Mouse (Mus musculus): ENCODE measurements around the gene Fgd5.
"Not testable (repeated sequence)": the region's sequence is repeated elsewhere in the genome, so short reads cannot be mapped to it uniquely, and the experiment has no call there.

The Fgd5 gene

DNA sequence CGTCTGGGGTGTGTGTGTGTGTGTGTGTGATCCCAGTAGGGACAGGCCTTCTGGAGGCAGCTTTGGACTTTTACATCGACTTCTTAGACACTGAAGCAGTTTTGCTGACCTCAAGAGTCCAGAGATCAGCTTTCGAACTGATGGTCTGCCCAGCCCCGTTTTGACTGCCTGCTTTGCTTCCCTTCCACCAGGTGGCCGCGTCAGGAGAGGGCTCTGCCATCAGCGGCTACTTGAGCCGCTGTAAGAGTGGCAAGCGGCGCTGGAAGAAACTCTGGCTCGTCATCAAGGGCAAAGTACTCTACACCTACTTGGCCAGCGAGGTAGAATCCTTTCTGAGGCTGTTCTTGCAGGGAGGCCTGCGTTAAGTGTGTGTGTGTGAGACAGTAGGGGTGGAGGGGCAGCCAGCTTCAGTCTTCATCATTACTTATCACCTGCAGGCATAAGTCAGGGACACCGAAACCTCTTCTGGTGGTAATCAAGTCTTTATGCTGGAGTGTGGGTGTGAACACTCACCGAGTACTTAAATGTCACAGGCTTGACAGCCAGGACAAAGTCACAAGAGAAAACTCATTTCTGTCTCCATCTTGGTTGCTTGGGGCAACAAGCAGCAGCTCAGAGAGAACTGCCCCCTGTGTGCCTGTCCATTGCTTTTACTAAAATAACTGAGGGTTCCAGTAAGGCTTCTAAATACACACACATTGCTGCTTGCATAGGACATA, 92.6 kb downstream of the Fgd5 start:
- DNase-seq, result no peak

DNA sequence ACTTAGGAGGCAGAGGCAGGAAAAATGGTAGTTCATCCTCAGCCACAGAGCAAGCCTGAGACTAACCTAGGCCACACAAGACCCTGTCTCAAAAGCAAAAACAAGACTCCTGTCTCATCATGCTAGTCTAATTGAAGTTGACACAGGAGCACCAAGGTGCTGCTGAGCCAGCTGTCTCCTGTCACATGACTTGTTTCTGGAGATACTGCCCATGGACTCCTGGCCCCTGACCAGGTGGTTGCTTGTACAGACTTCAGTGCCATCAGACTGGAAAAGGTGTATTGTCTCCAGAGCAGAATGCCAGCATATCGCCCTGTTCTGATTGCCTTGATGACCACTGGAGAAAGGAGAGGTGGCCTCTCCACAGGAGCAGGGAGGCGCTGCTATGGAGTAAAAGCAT, 102.1 kb downstream of the Fgd5 start:
- no peak for DNase-seq

DNA sequence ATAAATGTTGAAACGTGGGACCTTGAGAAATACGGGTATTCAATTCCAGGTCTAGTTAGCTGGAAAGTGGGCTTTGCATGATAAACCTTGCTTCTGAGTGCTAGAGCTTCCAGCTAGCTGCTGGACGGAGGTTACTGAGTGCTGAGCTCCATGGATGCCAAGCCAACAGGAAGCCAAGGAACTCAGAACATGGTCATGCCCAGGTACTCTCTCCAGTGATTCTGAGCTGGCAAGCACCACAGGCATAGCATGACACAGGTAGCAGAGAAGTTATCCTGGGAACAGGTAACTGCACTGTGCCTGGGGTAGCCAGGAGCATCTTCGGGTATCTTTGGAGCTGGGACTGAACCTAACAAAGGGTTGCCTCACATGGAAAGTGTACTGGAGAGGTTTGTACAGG, 104.1 kb downstream of the Fgd5 start:
- DNase-seq, result no peak

DNA sequence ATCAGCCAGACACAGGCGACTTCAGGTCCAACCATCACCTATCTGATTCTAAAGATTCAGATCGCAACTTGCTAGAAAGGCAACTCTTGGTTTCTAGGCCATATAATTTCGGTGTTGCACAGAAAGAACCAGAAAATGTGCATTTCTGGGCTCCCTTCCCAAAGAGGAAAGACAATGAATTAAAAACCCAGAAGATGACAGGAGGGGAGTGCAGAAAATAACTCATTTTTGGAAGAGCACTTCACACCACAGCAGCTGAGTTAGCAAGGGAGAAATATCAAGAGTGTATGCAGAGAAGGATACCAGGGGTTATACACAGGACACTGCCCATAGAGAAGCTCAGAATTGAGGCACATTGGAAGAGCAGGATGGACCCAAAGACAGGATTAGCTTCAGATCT, 106.3 kb downstream of the Fgd5 start:
- no peak for DNase-seq

DNA sequence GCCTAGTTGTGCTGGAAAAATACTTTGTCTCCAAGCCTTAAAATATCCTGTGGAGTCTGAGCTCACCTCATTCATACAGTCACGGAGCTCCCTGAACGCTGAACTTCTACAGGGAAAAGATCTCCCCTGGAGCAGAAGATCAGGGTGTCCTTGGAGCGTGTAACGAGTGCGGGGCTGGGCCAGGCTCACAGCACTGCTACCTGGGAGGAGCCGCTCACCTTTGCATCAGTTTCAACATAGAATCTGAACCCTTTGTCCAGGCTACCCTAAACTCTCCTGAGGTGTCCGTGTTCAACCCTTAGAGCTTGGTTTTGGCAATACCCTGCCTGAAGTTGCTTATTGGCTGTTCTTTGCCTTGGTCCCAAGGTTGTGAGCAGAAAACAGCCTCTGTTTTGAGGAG, 110.5 kb downstream of the Fgd5 start:
- not testable (repeated sequence) for DNase-seq

DNA sequence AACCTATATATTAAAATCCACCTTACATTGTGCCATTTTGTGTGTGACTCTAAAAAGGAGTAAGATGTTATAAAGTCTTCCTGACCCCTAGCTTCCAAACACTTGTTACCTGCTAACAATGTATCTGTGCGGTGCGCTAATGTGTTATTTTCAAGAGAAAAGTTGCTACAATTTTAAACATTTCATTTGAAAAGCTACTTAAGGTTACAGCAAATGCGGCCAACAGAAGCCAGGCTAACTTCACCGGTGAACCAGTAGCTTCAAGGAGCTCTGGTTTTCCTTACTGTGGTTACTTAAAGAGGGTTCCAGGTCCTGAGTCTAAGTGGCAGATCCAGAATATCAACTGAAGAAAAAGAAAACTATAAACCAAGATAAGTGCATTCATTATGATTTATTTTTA, 111.3 kb downstream of the Fgd5 start:
- no peak for DNase-seq

DNA sequence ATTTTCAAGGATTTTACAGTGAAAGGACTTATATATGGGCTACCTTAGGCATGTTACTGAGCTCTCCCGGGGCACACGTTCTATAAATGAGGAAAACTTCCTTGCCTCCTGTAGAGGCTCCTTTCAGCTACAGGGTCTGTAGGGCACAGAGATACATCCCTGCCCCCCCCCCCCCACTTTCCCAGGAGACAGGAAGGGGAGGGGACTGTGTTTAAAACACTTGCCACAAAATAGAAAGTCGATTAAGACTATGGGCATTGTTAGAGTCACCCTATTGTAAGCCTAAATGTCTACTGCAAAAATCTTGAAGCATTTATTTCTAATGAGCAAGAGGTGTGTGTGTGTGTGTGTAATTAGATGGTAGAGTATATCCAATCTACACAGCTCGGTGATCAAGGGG, 111.8 kb downstream of the Fgd5 start:
- DNase-seq, result no peak

DNA sequence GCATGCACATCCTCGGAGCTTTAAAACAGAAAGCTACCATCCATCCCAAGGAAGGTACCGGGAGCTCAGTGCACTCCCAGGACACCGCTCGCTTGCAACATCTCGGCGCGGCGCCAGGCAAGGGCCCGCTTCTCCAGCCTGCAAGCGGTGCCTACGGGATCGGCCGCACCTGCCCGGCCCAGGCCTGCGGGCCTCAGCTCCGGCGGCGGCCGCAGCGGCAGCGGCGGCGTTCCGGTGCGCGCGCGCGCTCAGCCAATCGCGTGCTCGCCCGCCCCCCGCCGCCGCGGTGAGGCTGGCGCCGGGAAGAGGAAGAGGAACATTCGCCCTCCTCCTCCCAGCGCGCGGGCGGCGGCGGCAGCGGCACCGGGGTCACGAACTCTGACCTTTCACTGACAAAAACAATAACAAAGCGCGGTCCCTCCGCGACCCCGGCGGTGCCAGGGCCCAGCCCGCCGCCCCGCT, 112.5 kb downstream of the Fgd5 start, which contains the start of gene Nr2c2:
TSS of gene Nr2c2 (plus strand) at position 261 of the 462 bp plus-strand sequence.
- DNase-seq, result peak; percentile 90

DNA sequence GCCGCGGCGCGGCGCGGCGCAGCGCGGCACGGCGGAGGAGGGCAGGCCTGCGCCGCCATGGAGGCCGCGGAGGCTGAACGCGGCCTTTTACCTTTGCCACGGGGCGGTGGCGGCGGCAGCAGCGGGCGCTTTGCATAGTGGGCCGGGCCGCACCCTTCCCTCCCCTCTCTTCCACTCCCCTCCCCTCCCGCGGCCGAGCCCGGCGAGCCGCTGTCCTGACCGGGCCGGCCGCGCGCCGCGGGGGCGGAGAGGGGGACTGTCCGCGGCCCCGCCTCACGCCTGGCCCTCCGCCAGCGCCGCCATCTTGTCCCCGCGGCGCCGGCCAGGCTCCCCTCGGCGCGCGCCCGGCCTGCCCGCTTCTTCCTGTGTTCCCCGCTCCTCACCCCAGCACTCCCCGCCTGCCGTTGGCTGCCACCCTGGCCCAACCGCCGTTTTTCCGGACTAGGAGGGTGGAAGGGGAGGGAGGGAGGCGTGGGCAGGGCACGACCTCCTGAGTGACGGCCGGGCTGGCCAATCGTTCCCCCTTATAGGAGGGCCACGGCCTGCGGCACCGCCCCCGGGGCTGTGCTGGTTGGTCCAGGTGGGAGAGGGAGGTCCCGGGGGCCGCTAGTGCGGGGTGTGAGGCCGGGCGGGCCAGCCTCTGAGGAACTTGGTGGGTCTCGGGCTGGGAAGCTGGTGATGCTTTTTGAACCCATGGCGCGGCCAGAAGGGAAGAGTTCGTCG, 113.2 kb downstream of the Fgd5 start:
- peak; percentile 100 for DNase-seq

DNA sequence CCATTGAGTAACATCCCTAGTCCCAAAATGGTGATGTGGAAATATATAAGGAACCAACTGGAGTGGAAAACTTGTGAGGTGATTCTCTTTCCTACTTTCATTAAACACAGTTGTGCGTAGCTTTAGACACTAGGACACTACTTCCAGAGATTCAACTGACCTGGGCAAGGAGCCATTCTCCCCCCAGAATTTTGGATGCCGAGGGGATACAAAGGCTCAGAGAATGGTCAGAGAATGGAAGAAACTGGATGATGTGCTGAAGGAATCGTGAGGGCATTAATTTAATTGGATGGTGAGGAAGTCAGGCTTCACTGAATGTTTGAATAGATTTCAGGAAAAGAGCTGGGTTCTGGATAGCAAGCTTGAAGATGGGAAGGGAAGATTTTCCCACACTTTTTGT, 114.1 kb downstream of the Fgd5 start:
- DNase-seq, result no peak

DNA sequence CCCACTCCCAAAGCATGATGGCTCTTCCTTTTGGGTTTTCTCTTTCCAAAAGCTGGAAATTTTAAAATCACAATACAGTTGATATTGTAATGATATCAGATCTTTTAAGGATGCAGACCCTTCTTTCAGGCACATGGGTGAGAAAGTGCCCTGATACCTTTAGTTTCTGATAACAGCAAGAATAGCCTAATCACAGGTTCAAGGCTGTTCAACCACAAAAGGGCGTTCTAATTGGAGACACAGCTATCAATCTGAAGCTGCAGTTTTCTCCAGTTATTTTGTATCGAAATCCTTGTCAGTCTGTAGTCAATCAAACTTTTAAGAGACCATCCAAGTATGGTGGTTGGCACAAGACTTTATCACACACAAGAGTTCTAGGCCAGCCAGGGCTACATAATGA, 115.2 kb downstream of the Fgd5 start:
- no peak for DNase-seq

DNA sequence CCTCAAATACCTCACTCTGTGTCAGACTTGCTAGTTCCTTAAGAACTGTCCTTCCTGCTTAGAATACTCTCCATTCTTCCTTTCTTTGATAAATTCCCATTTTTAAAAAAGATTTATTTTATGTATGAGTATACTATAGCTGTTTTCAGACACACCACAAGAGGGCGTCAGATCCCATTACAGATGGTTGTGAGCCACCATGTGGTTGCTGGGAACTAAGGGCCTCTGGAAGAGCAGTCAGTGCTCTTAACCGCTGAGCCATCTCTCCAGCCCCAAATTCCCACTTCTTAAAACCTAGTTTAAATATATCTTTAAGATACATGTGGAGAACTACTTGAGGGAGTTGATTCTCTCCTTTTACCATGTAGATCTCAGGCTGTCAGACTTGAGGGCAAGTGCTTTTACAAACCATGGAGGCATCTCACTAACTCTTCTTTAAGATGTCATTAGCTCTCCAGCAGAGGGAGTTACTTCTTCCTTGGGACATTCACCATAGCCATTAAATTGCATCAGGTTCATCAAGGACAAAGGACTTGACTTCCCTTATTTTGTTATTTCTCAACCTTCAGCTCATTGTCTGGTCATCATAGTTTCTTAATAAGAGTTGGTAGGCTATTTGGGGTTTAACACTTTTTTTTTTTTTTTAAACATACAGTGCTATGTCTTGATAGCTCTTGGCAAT, 122.1 kb downstream of the Fgd5 start:
- DNase-seq, result no peak

DNA sequence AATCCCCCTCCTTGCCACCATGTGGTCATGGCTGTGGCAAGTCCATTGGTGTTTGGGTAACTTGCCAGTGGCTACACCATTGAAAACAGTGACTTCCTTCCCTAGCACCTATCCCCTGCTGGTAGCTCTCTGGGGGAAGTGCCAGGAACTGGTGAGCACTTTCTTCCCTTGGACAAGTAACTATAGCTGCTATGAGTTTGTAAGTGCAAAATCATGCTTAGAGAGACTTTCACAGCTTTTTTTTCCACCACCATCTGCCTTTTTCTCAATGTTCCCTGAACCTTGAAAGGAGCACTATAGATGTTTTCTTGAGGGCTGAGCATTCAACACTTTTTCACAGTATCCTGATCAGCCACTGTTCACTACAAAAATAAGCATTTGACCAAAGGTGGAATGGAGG, 145.9 kb downstream of the Fgd5 start:
- peak; percentile 47 for DNase-seq
